Comparison of ENCODE assay signal across 21 mouse cellular contexts in genomic region chr14:27196980-27197379, GRCm38 (mm10).
DNase-seq lines count a peak whose midpoint lies in the region; ATAC-seq and TF ChIP-seq lines count a peak whose summit lies in the region.
"Had no signal": no experiment of that assay in that cellular context is flagged by ENCODE, and none has a peak within 500 bp of the region (broad histone marks: within the 10 kb centered on the region; RNA-seq: fewer than 3 reads in every experiment).

No protein-coding gene starts in this region.

- H3K9me3 ChIP-seq in intestine, postnatal 0 days (ENCODE audit: control insufficient read depth) = no peaks in the 10 kb centered on the region
- H3K9me3 ChIP-seq in stomach, embryonic 14.5 days (ENCODE audit: control insufficient read depth, low read depth, low read length) = no peaks in the 10 kb centered on the region
- H3K9me3 ChIP-seq in forebrain, embryonic 14.5 days (replicated peaks; ENCODE audit: control insufficient read depth, low read length) = no peaks in the 10 kb centered on the region
- H3K9me3 ChIP-seq: embryonic facial prominence, embryonic 12.5 days; forebrain, embryonic 13.5 days; heart, embryonic 13.5 days; midbrain, embryonic 12.5 days; neural tube, embryonic 12.5 days had no signal

- no peak for TF ChIP-seq POLR2A in lung, adult 2 months (IDR thresholded peaks at IDR 0.05; ENCODE audit: borderline replicate concordance, extremely low read depth, low read depth, low read length)

- H3K4me3 ChIP-seq in lung, adult 2 months (replicated peaks; ENCODE audit: extremely low read depth, low read depth, low read length) = no peak overlapping the region
- no peak overlapping the region for H3K4me3 ChIP-seq in intestine, postnatal 0 days (ENCODE audit: low read depth, low read length)
- H3K4me3 ChIP-seq in stomach, embryonic 14.5 days (ENCODE audit: low read depth, low read length) = no peak overlapping the region
- no peak overlapping the region for H3K4me3 ChIP-seq in forebrain, embryonic 14.5 days (ENCODE audit: low read depth, low read length)
- H3K4me3 ChIP-seq: embryonic facial prominence, embryonic 12.5 days; erythroblast, embryonic 14.5 days; forebrain, embryonic 13.5 days; heart, embryonic 13.5 days; midbrain, embryonic 12.5 days; neural tube, embryonic 12.5 days had no signal

- no peak for DNase-seq in lung, adult 2 months
- no peak for DNase-seq in lung, postnatal 25 days (ENCODE audit: low spot score)
- DNase-seq in testis, postnatal 14 days (ENCODE audit: low spot score) = no peak
- DNase-seq in cerebellum, adult 9-11 months = no peak
- DNase-seq in forebrain, embryonic 14.5 days (ENCODE audit: low spot score) = no peak
- DNase-seq: adrenal gland, adult 8-10 months; cerebellum, adult 8-10 months; gastrocnemius, postnatal 14 days; heart, adult 18-20 months; thymus, postnatal 14 days had no signal

- WGBS in lung, adult 2 months = 65% methylated on average over 8 of the region's 8 CpGs
- WGBS in intestine, postnatal 0 days = 38% methylated on average over 8 of the region's 8 CpGs
- 56% methylated on average over 8 of the region's 8 CpGs for WGBS in stomach, embryonic 14.5 days
- 93% methylated on average over 8 of the region's 8 CpGs for WGBS in forebrain, embryonic 14.5 days

- H3K36me3 ChIP-seq in intestine, postnatal 0 days (ENCODE audit: control insufficient read depth, insufficient read depth) = no peaks in the 10 kb centered on the region
- H3K36me3 ChIP-seq in stomach, embryonic 14.5 days (ENCODE audit: control insufficient read depth, insufficient read depth, low read length) = no peaks in the 10 kb centered on the region
- H3K36me3 ChIP-seq in forebrain, embryonic 14.5 days (ENCODE audit: control insufficient read depth, insufficient read depth, low read length) = no peaks in the 10 kb centered on the region
- H3K36me3 ChIP-seq: embryonic facial prominence, embryonic 12.5 days; heart, embryonic 13.5 days; midbrain, embryonic 12.5 days; neural tube, embryonic 12.5 days had no signal

- H3K4me1 ChIP-seq in lung, adult 2 months (ENCODE audit: control insufficient read depth, insufficient read depth, low read length) = peaks cover 5% of the 10 kb centered on the region; the same call in 1 of the 2 replicates
- no peaks in the 10 kb centered on the region for H3K4me1 ChIP-seq in intestine, postnatal 0 days (replicated peaks; ENCODE audit: control insufficient read depth, insufficient read depth, low read length)
- no peaks in the 10 kb centered on the region for H3K4me1 ChIP-seq in stomach, embryonic 14.5 days (ENCODE audit: control insufficient read depth, insufficient read depth, low read length)
- no peaks in the 10 kb centered on the region for H3K4me1 ChIP-seq in forebrain, embryonic 14.5 days (ENCODE audit: control insufficient read depth, insufficient read depth, low read length)
- H3K4me1 ChIP-seq: forebrain, embryonic 13.5 days; heart, embryonic 13.5 days; midbrain, embryonic 12.5 days; neural tube, embryonic 12.5 days had no signal

- H3K9ac ChIP-seq in intestine, postnatal 0 days (ENCODE audit: low read depth, low read length) = no peak overlapping the region
- H3K9ac ChIP-seq in stomach, embryonic 14.5 days (replicated peaks; ENCODE audit: low read depth, low read length) = no peak overlapping the region
- no peak overlapping the region for H3K9ac ChIP-seq in forebrain, embryonic 14.5 days (ENCODE audit: low read length)
- H3K9ac ChIP-seq: embryonic facial prominence, embryonic 12.5 days; forebrain, embryonic 13.5 days; heart, embryonic 13.5 days; midbrain, embryonic 12.5 days; neural tube, embryonic 12.5 days had no signal

- no peaks in the 10 kb centered on the region for H3K27me3 ChIP-seq in intestine, postnatal 0 days (replicated peaks; ENCODE audit: control insufficient read depth, insufficient read depth, low read length)
- no peaks in the 10 kb centered on the region for H3K27me3 ChIP-seq in stomach, embryonic 14.5 days (ENCODE audit: control insufficient read depth, insufficient read depth, low read length)
- H3K27me3 ChIP-seq in forebrain, embryonic 14.5 days (replicated peaks; ENCODE audit: control insufficient read depth, insufficient read depth, low read length) = no peaks in the 10 kb centered on the region
- H3K27me3 ChIP-seq: embryonic facial prominence, embryonic 12.5 days; heart, embryonic 13.5 days; midbrain, embryonic 12.5 days; neural tube, embryonic 12.5 days; Patski had no signal

- TF ChIP-seq CTCF in lung, adult 2 months (IDR thresholded peaks at IDR 0.05; ENCODE audit: insufficient read depth, low read length) = peak; percentile 18; the same call in 1 of the 2 replicates
- peak; percentile 59 for TF ChIP-seq CTCF in intestine, postnatal 0 days (IDR thresholded peaks at IDR 0.05; ENCODE audit: low read depth)

- H3K27ac ChIP-seq in intestine, postnatal 0 days (ENCODE audit: low read depth, low read length) = no peak overlapping the region
- H3K27ac ChIP-seq in stomach, embryonic 14.5 days (ENCODE audit: low read length) = no peak overlapping the region
- H3K27ac ChIP-seq in forebrain, embryonic 14.5 days (ENCODE audit: low read depth, low read length) = no peak overlapping the region
- H3K27ac ChIP-seq: embryonic facial prominence, embryonic 12.5 days; forebrain, embryonic 13.5 days; heart, embryonic 13.5 days; midbrain, embryonic 12.5 days; neural tube, embryonic 12.5 days had no signal

- peak; percentile 47 to 70; a peak in 2 of 4 replicates for ATAC-seq in hematopoietic stem cell, adult 5-6 weeks (replicated peaks in 1 of 2; ENCODE audit: insufficient read depth in 1 of 2, low FRiP score in 2 of 2, low TSS enrichment in 1 of 2, low read depth in 1 of 2, poor library complexity in 2 of 2, severe bottlenecking in 2 of 2)
- peak; percentile 73 for ATAC-seq in intestine, postnatal 0 days
- ATAC-seq in stomach, embryonic 14.5 days (ENCODE audit: insufficient number of reproducible peaks, insufficient read depth, low FRiP score, low read depth) = peak; percentile 33; the same call in 1 of the 2 replicates
- no peak for ATAC-seq in forebrain, embryonic 14.5 days
- ATAC-seq: forebrain, embryonic 13.5 days; hindbrain, embryonic 16.5 days; Patski had no signal

- H3K4me2 ChIP-seq in intestine, postnatal 0 days (replicated peaks; ENCODE audit: low read depth) = no peak overlapping the region
- no peak overlapping the region for H3K4me2 ChIP-seq in stomach, embryonic 14.5 days (replicated peaks; ENCODE audit: low read depth, low read length)
- no peak overlapping the region for H3K4me2 ChIP-seq in forebrain, embryonic 14.5 days (ENCODE audit: low read length)
- H3K4me2 ChIP-seq: embryonic facial prominence, embryonic 12.5 days; forebrain, embryonic 13.5 days; heart, embryonic 13.5 days; midbrain, embryonic 12.5 days; neural tube, embryonic 12.5 days had no signal
